Mouse (Mus musculus): ENCODE results near the gene Zdhhc14. TPM values are rescaled to one million over a fixed set of nuclear protein-coding genes. Genes with fewer than 3 reads are reported as not detected.

Gene Zdhhc14
- polyA plus RNA-seq, 1 experiment, result 5.7 TPM

GRCm38 (mm10) chr17:5800254-5800653 lies 307.9 kb downstream of the Zdhhc14 start:
- peak in 1 of 2 experiments; percentile 42 for DNase-seq (ENCODE audit: low read depth in 1 of 2, low spot score in 2 of 2)
- Histone ChIP-seq H3K4me3 (ENCODE audit: extremely low read depth, insufficient read depth, insufficient read length) (no peak overlapping the region), H3K27ac (ENCODE audit: insufficient read depth, low read length) (peak overlapping the region; percentile 80), H3K27me3 (ENCODE audit: control insufficient read depth, insufficient read depth, low read length) (no peaks in the 10 kb centered on the region), H3K4me1 (ENCODE audit: control insufficient read depth, insufficient read depth, insufficient read length) (peaks cover 69% of the 10 kb centered on the region), H3K36me3 (ENCODE audit: control insufficient read depth, insufficient read depth, low read length) (no peaks in the 10 kb centered on the region)
- TF ChIP-seq POLR2A (IDR thresholded peaks at IDR 0.05; ENCODE audit: low read depth, low read length) (no peak), CTCF (IDR thresholded peaks at IDR 0.05; ENCODE audit: extremely low read depth, insufficient read depth, insufficient read length, insufficient replicate concordance) (no peak)
- 51% methylated on average over 2 of the region's 2 CpGs for WGBS

DNA sequence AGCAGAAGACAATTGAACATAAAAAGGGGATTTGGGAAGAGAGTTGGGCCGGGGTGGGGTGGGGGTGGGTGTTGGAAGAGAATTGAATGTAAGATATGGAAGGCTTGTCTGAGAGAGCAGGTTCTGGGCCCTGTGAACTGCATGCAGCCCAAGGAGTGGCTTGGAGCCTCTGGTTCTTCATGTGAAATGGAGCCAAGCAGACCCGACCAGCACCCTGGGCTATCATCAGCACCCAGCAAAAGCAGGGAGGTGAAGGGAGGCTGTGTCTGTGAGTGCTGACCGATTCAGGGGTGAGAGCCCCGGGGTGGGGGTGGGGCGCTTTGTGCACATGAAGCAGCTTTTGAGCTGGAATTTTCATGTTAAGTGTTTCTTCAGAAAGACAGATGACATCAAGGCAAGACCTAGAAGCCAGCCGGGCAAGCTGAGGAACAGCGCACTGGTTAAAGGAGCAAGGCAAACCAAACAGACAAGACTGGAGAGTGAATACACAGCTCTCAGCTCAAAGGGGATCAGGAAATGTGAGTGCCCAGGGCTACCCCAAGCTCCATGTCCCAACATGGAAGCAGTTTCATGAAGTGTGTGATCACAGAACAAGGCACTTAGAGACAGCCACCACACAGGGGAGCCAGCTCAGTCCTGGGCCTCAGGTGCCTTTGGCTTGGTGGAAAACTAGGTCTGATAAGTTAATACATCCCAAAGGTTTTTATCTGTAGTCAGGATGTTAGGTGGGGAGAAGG lies 308.6 kb downstream of the Zdhhc14 start:
- no peaks in the 10 kb centered on the region for H3K27me3 ChIP-seq (ENCODE audit: control insufficient read depth, insufficient read depth, low read length)
- no peak overlapping the region for H3K4me3 ChIP-seq (ENCODE audit: extremely low read depth, insufficient read depth, insufficient read length)
- peaks cover 75% of the 10 kb centered on the region for H3K4me1 ChIP-seq (ENCODE audit: control insufficient read depth, insufficient read depth, insufficient read length)
- TF ChIP-seq POLR2A (IDR thresholded peaks at IDR 0.05; ENCODE audit: low read depth, low read length) (no peak), CTCF (IDR thresholded peaks at IDR 0.05; ENCODE audit: extremely low read depth, insufficient read depth, insufficient read length, insufficient replicate concordance) (no peak)
- no peaks in the 10 kb centered on the region for H3K36me3 ChIP-seq (ENCODE audit: control insufficient read depth, insufficient read depth, low read length)
- DNase-seq (ENCODE audit: low read depth in 1 of 2, low spot score in 2 of 2), result no peak
- peak overlapping the region; percentile 80 for H3K27ac ChIP-seq (ENCODE audit: insufficient read depth, low read length)
- WGBS, result 79% methylated on average over 7 of the region's 7 CpGs

DNA sequence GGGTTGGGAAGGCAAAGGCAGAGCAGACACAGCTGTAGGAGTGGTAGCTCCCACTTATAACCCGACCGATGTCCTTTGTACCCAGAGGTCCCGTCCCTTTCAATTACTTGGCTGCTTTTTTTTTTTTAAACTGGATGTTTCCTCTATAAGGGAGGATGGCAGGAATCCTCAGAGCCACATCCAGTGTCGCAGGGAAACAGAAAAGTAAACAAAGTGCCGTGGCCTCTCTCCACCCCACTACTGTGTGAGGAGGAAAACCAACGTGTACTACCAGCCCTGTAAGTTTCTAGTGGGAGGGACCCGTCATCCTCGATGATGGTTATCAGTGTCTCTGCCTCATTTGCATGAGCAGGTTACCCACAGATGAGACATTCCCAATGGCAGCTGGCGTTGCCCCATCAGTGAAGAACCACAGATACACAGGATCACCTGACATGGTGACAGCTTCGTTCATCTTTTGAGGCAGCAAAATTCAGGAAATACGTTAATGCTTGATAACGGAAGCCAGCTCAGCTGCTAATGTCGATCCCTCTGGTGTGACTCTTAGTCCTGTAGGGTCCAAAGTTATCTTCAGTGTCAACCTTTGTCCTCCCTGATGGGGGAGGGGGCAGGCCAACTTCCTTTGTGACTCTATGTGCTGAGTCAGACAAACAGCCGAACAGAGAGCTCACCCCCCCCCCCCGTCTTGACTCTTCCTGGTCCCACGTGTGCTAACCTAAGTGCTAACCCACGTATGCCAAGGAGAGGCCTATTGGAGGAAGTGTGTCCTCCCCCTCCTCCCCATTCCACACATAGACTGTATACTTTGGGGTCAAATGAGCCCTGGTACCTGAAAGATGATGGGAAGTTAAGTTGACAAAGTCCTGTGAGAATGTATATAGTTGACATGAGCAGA lies 309.7 kb downstream of the Zdhhc14 start:
- Histone ChIP-seq H3K27me3 (ENCODE audit: control insufficient read depth, insufficient read depth, low read length) (no peaks in the 10 kb centered on the region), H3K4me3 (ENCODE audit: extremely low read depth, insufficient read depth, insufficient read length) (no peak overlapping the region), H3K36me3 (ENCODE audit: control insufficient read depth, insufficient read depth, low read length) (no peaks in the 10 kb centered on the region), H3K27ac (ENCODE audit: insufficient read depth, low read length) (peak overlapping the region; percentile 96), H3K4me1 (ENCODE audit: control insufficient read depth, insufficient read depth, insufficient read length) (peaks cover 71% of the 10 kb centered on the region)
- TF ChIP-seq CTCF (IDR thresholded peaks at IDR 0.05; ENCODE audit: extremely low read depth, insufficient read depth, insufficient read length, insufficient replicate concordance), result no peak
- TF ChIP-seq POLR2A (IDR thresholded peaks at IDR 0.05; ENCODE audit: low read depth, low read length), result no peak
- peak; percentile 54 to 77 for DNase-seq (ENCODE audit: low read depth in 1 of 2, low spot score in 2 of 2)
- WGBS, result 20% methylated on average over 17 of the region's 17 CpGs

- TF ChIP-seq CTCF (IDR thresholded peaks at IDR 0.05; ENCODE audit: extremely low read depth, insufficient read depth, insufficient read length, insufficient replicate concordance) (no peak), POLR2A (IDR thresholded peaks at IDR 0.05; ENCODE audit: low read depth, low read length) (no peak)
- 15% methylated on average over 5 of the region's 5 CpGs for WGBS
- no peaks in the 10 kb centered on the region for H3K27me3 ChIP-seq (ENCODE audit: control insufficient read depth, insufficient read depth, low read length)
- H3K4me1 ChIP-seq (ENCODE audit: control insufficient read depth, insufficient read depth, insufficient read length), result peaks cover 72% of the 10 kb centered on the region
- no peak overlapping the region for H3K4me3 ChIP-seq (ENCODE audit: extremely low read depth, insufficient read depth, insufficient read length)
- H3K27ac ChIP-seq (ENCODE audit: insufficient read depth, low read length), result peak overlapping the region; percentile 96
- H3K36me3 ChIP-seq (ENCODE audit: control insufficient read depth, insufficient read depth, low read length), result no peaks in the 10 kb centered on the region
- DNase-seq (ENCODE audit: low read depth in 1 of 2, low spot score in 2 of 2), result peak; percentile 66 to 74
These were observed 310.2 kb downstream of the Zdhhc14 start for GRCm38 (mm10) chr17:5802656-5802955.

Other genes starting within 250 kb of the Zdhhc14 start
- gene Ldhal6b, start 73.8 kb upstream of the Zdhhc14 start, polyA plus RNA-seq (2012; rRNA removed), result 0.44 and 0.47 TPM in 2 replicates
- gene Tmem242, start 52.3 kb upstream of the Zdhhc14 start, polyA plus RNA-seq (2012; rRNA removed), result 3.2 TPM in 2 replicates

Data from spleen, adult 2 months (tissue).